Mouse (Mus musculus) kidney, adult 2 months (tissue): Measurements from ENCODE around the gene Ccng1. TPM values are rescaled to one million over a fixed set of nuclear protein-coding genes. Genes with fewer than 3 reads are reported as not detected.

Experiments used
- DNase-seq: peaks from one replicate; pipeline ENCODE4 v3.0.0; 2021
- H3K27ac ChIP-seq: fragments of 200-500 bp; 2 replicates; pipeline ENCODE4 v1.5.1; 2012; ENCODE audit warnings: low read depth, low read length, control low read depth, inconsistent platforms; ENCODE audit not compliant: insufficient read depth
- H3K27me3 ChIP-seq: fragments of 200-500 bp; replicated peaks from 2 replicates; pipeline ENCODE4 v1.6.1; 2012; ENCODE audit warnings: mild to moderate bottlenecking, moderate library complexity, low read length, inconsistent platforms; ENCODE audit not compliant: control insufficient read depth, insufficient read depth
- H3K36me3 ChIP-seq: fragments of 200-500 bp; 2 replicates; pipeline ENCODE4 v1.6.1; 2012; ENCODE audit warnings: mild to moderate bottlenecking, moderate library complexity, low read length, inconsistent platforms; ENCODE audit not compliant: control insufficient read depth, insufficient read depth
- H3K4me1 ChIP-seq: fragments of 200-500 bp; 2 replicates; pipeline ENCODE4 v1.6.1; 2011; ENCODE audit warnings: low read length; ENCODE audit not compliant: control insufficient read depth, insufficient read depth
- H3K4me3 ChIP-seq: fragments of 200-500 bp; 2 replicates; pipeline ENCODE4 v1.5.1; 2011; ENCODE audit warnings: mild to moderate bottlenecking, low read depth, low read length, control low read depth; ENCODE audit not compliant: insufficient read depth
- CTCF ChIP-seq: fragments of 200-500 bp; conservative IDR thresholded peaks from 2 replicates; pipeline ENCODE4 v1.5.1; 2011; ENCODE audit warnings: low read depth, mild to moderate bottlenecking, control low read depth, low read length, moderate library complexity, mixed read lengths; ENCODE audit not compliant: insufficient read depth, insufficient read length
- POLR2A ChIP-seq: fragments of 200-500 bp; IDR thresholded peaks from one replicate; pipeline ENCODE4 v1.6.1; 2011; ENCODE audit warnings: low read depth, low read length, control low read depth
- WGBS: fragments of 180-500 bp; shearing (Covaris S2); methylation state at CpG from one replicate; pipeline ENCODE4 v1.1.7; 2018; 5-methylcytosine and 5-hydroxymethylcytosine counted together
- polyA plus RNA-seq: library from polyadenylated mRNA; depleted of rRNA; stranded (reverse); fragments of >200 nt; gene quantifications from 2 replicates; pipeline ENCODE4 v1.2.3, GENCODE M21; 2012; rRNA removed

The Ccng1 gene
- 24.6 and 29.1 TPM in 2 replicates for polyA plus RNA-seq

DNA sequence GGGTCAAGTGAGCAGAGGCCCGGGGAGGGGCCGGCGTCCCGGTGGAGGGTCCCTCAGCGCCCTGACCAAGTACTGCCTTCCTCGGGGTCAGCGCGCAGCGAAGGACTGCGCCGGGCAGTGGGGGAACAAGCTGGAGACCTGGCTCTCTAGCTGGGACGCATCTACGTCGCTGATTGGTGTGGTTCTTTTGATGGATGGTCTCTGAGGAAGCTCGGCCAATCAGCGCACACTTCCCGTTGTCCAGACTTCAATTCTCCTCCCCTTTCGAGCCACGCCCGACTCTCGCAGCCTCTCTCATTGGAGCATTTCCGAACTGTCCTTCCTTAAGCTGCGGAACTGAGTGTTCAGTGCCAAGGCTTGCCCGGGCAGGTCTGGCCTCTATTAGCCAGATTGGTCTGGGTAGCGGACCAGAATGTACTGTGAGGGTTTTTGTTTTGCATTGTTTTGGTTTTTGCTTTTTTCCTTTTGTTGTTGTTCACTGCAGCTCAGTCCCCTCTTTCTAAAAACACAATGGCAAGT lies at the start of gene Ccng1:
TSS of gene Ccng1 (minus strand) at position 203 of the 519 bp plus-strand sequence.
- peak within 1 kb of the TSS; percentile 75 for H3K4me3 ChIP-seq
- no peaks in the 10 kb centered on the region; the same call in 1 of the 2 replicates for H3K36me3 ChIP-seq
- peak; percentile 98 for DNase-seq
- no peaks in the 10 kb centered on the region for H3K4me1 ChIP-seq
- TF ChIP-seq POLR2A, result peak; percentile 65
- TF ChIP-seq CTCF, result no peak
- no peaks in the 10 kb centered on the region for H3K27me3 ChIP-seq
- WGBS, result under 1% methylated on average over 25 of the region's 25 CpGs
- H3K27ac ChIP-seq, result peak within 1 kb of the TSS; percentile 44

- Histone ChIP-seq H3K36me3 (no peaks in the 10 kb centered on the region), H3K4me1 (no peaks in the 10 kb centered on the region), H3K27me3 (no peaks in the 10 kb centered on the region), H3K27ac (no peak overlapping the region), H3K4me3 (no peak overlapping the region)
- DNase-seq, result no peak
- no peak for TF ChIP-seq POLR2A
- TF ChIP-seq CTCF, result no peak
- WGBS, result 67% methylated on average over 5 of the region's 5 CpGs
Observed at GRCm38 (mm10) chr11:40790307-40790706, 35.2 kb upstream of the Ccng1 start.

DNA sequence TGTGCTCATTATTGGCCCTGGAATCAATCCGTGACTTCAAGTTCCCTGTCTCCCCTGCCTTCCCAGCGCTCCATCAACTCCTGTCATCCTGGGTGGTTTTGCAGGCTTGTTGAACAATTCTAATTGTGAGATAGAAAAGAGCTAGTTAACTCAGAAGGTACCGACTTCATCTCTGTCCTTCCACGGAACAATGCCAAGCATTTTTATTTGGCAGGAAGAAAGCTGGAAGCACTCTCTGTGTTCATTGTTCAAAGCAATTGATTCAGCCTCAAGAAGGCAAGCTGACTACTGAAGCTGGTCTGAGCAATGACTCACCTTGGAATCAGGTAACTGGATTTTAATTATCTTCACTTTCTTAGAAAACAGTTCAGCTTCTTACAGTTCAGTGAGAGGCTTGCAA lies 34.6 kb upstream of the Ccng1 start:
- TF ChIP-seq CTCF (no peak), POLR2A (no peak)
- no peak for DNase-seq
- WGBS, result 77% methylated on average over 4 of the region's 4 CpGs
- H3K27me3 ChIP-seq, result no peaks in the 10 kb centered on the region
- no peak overlapping the region for H3K4me3 ChIP-seq
- no peaks in the 10 kb centered on the region for H3K4me1 ChIP-seq
- no peak overlapping the region for H3K27ac ChIP-seq
- H3K36me3 ChIP-seq, result no peaks in the 10 kb centered on the region

DNA sequence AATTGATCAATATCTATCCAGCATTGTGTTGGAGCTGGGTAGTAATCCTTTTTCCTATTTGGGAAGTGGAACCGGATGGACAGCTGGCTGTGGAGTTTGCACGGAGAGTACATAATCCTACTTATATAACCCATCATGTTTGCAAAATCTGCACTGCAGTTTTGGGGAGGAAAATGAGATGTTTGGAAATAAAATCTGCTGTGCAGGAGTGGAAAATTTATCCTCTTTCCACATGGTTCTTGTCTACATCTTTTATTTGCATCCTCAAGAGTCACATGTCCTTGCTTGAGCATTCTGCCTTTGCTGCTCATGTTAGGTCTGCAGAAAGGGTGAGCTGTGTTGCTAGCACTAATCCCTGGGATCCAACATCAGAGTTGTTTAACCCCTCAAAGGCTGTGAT lies 31.8 kb upstream of the Ccng1 start:
- no peaks in the 10 kb centered on the region for H3K36me3 ChIP-seq
- no peaks in the 10 kb centered on the region for H3K4me1 ChIP-seq
- DNase-seq, result no peak
- H3K27me3 ChIP-seq, result no peaks in the 10 kb centered on the region
- no peak overlapping the region for H3K27ac ChIP-seq
- WGBS, result 80% methylated on average over 2 of the region's 2 CpGs
- no peak for TF ChIP-seq POLR2A
- TF ChIP-seq CTCF, result no peak
- no peak overlapping the region for H3K4me3 ChIP-seq

GRCm38 (mm10) chr11:40784326-40784725 lies 29.2 kb upstream of the Ccng1 start:
- WGBS, result 77% methylated on average over 8 of the region's 8 CpGs
- Histone ChIP-seq H3K4me1 (no peaks in the 10 kb centered on the region), H3K27me3 (no peaks in the 10 kb centered on the region), H3K4me3 (no peak overlapping the region), H3K27ac (no peak overlapping the region), H3K36me3 (no peaks in the 10 kb centered on the region)
- DNase-seq, result no peak
- TF ChIP-seq CTCF (no peak), POLR2A (no peak)

DNA sequence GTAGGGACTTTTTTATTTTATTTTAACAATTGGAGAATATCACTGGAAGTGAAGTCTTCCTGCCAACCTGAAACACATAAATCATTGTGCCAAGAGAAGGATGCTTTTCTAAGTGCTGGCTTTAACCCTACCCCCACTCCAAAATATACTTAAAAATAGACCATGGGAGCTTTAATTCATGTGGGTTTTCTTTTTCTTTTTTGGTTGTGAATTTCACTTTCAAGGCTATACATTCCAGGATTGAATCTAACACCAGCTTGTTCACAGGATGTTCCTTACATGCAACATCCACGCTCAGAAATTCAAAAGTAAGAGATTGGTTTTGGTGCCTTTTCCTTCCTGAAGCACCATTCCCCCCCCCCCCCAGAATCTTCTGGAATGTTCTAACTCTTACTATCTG lies 28.2 kb upstream of the Ccng1 start:
- 59% methylated on average over 1 of the region's 1 CpGs for WGBS
- no peak for TF ChIP-seq POLR2A
- no peak for TF ChIP-seq CTCF

GRCm38 (mm10) chr11:40781857-40782256 lies 26.7 kb upstream of the Ccng1 start:
- TF ChIP-seq CTCF (no peak), POLR2A (no peak)
- H3K27me3 ChIP-seq, result no peaks in the 10 kb centered on the region
- 71% methylated on average over 2 of the region's 2 CpGs for WGBS
- no peak for DNase-seq
- no peak overlapping the region for H3K27ac ChIP-seq
- no peaks in the 10 kb centered on the region for H3K36me3 ChIP-seq
- H3K4me1 ChIP-seq, result no peaks in the 10 kb centered on the region
- H3K4me3 ChIP-seq, result no peak overlapping the region

More for the DNA sequence above, 28.2 kb upstream of the Ccng1 start:
- Histone ChIP-seq H3K36me3 (no peaks in the 10 kb centered on the region), H3K27ac (no peak overlapping the region), H3K4me1 (no peaks in the 10 kb centered on the region), H3K4me3 (no peak overlapping the region), H3K27me3 (no peaks in the 10 kb centered on the region)
- DNase-seq, result no peak
